Comparison of ENCODE assay signal across 8 mouse cellular contexts in the genomic region with DNA sequence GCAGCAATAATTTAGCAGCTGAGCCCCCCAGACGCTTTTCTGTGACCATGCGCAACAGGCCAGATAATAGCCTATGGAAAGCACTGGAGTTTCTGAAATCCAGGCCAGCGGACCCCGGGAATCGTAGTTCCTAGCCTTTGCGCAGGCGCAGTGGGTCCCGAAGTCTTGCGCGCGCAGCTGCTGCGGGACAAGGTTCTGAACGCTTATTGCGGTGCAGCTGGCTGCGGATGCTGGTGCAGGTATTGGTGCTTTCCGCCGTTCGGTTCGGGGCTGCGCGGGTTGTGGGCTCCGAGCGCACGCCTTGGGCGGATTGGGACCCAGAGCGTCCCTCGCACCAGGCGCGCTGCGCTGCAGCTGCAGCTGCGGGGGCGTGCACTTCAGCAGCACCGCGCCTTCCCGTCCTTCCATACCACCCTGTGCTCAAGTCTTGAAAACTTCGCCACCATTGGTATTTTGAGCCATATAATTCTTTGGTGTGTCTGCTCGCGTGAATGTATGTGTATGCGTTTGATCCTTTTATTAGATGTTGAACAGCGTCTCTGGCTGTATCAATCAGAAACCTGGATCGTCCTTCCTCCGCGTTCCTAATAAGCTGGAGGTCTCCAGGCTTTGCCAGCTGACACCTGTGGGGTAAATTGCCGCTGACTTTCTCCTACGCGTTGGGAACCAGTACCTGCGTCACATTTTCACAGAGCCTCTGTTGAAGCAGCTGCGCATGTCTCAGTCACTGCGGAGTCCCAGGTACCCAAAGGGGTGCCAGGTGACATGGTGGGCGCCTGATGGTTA. TPM values are rescaled to one million over a fixed set of nuclear protein-coding genes. Genes with fewer than 3 reads are reported as not detected.
DNase-seq lines count a peak whose midpoint lies in the region; ATAC-seq and TF ChIP-seq lines count a peak whose summit lies in the region.

A gene (plus strand): TSS at position 209 of the 786 bp plus-strand sequence.

- TF ChIP-seq POLR2A in brain, embryonic 14.5 days (IDR thresholded peaks at IDR 0.05; ENCODE audit: borderline replicate concordance, extremely low read depth, insufficient read depth, insufficient read length, poor library complexity, severe bottlenecking), result no peak
- TF ChIP-seq POLR2A in embryonic fibroblast, embryonic 13.5 days (IDR thresholded peaks at IDR 0.05; ENCODE audit: low read depth, low read length), result peak; percentile 33
- 0 out of 2 replicates have a peak, but pooled peaks have one; percentile 40 for TF ChIP-seq POLR2A in limb, embryonic 14.5 days (IDR thresholded peaks at IDR 0.05; ENCODE audit: borderline replicate concordance, extremely low read depth, insufficient read depth, insufficient read length)
- TF ChIP-seq POLR2A in spleen, adult 2 months (IDR thresholded peaks at IDR 0.05; ENCODE audit: low read depth, low read length), result no peak

- no peaks in the 10 kb centered on the region for H3K36me3 ChIP-seq in heart, embryonic 12.5 days
- no peaks in the 10 kb centered on the region for H3K36me3 ChIP-seq in kidney, embryonic 15.5 days
- no peaks in the 10 kb centered on the region; the same call in 1 of the 2 replicates for H3K36me3 ChIP-seq in limb, embryonic 14.5 days (ENCODE audit: control insufficient read depth, insufficient read depth, low read length)
- no peaks in the 10 kb centered on the region for H3K36me3 ChIP-seq in midbrain, embryonic 15.5 days (replicated peaks)
- no peaks in the 10 kb centered on the region for H3K36me3 ChIP-seq in spleen, adult 2 months (ENCODE audit: control insufficient read depth, insufficient read depth, low read length)

- H3K4me2 ChIP-seq in heart, embryonic 12.5 days, result peak within 1 kb of the TSS; percentile 80
- H3K4me2 ChIP-seq in kidney, embryonic 15.5 days, result peak within 1 kb of the TSS; percentile 75
- H3K4me2 ChIP-seq in limb, embryonic 14.5 days (replicated peaks; ENCODE audit: low read depth, low read length, severe bottlenecking), result peak within 1 kb of the TSS; percentile 71
- H3K4me2 ChIP-seq in midbrain, embryonic 15.5 days, result peak within 1 kb of the TSS; percentile 77

- H3K27ac ChIP-seq in embryonic fibroblast, embryonic 13.5 days (ENCODE audit: insufficient read depth, low read length), result no peak within 1 kb of the TSS
- no peak within 1 kb of the TSS for H3K27ac ChIP-seq in heart, embryonic 12.5 days (ENCODE audit: poor library complexity, severe bottlenecking)
- no peak within 1 kb of the TSS for H3K27ac ChIP-seq in kidney, embryonic 15.5 days
- peak within 1 kb of the TSS; percentile 35; the same call in 1 of the 2 replicates for H3K27ac ChIP-seq in limb, embryonic 14.5 days (replicated peaks; ENCODE audit: low read depth, low read length)
- peak within 1 kb of the TSS; percentile 83 for H3K27ac ChIP-seq in midbrain, embryonic 15.5 days
- no peak within 1 kb of the TSS for H3K27ac ChIP-seq in spleen, adult 2 months (ENCODE audit: insufficient read depth, low read length)

- H3K4me3 ChIP-seq in embryonic fibroblast, embryonic 13.5 days (ENCODE audit: insufficient read depth, low read length), result peak within 1 kb of the TSS; percentile 72
- peak within 1 kb of the TSS; percentile 62 for H3K4me3 ChIP-seq in heart, embryonic 12.5 days
- H3K4me3 ChIP-seq in kidney, embryonic 15.5 days (replicated peaks), result peak within 1 kb of the TSS; percentile 66
- H3K4me3 ChIP-seq in limb, embryonic 14.5 days (replicated peaks; ENCODE audit: low read length), result peak within 1 kb of the TSS; percentile 69
- H3K4me3 ChIP-seq in midbrain, embryonic 15.5 days, result peak within 1 kb of the TSS; percentile 81
- peak within 1 kb of the TSS; percentile 73 for H3K4me3 ChIP-seq in spleen, adult 2 months (ENCODE audit: extremely low read depth, insufficient read depth, insufficient read length)

- H3K9me3 ChIP-seq in heart, embryonic 12.5 days (replicated peaks), result no peaks in the 10 kb centered on the region
- no peaks in the 10 kb centered on the region for H3K9me3 ChIP-seq in kidney, embryonic 15.5 days (replicated peaks)
- H3K9me3 ChIP-seq in limb, embryonic 14.5 days (ENCODE audit: control insufficient read depth, low read length), result no peaks in the 10 kb centered on the region
- no peaks in the 10 kb centered on the region for H3K9me3 ChIP-seq in midbrain, embryonic 15.5 days

- H3K9ac ChIP-seq in heart, embryonic 12.5 days, result peak within 1 kb of the TSS; percentile 62
- H3K9ac ChIP-seq in kidney, embryonic 15.5 days, result peak within 1 kb of the TSS; percentile 55
- peak within 1 kb of the TSS; percentile 64 for H3K9ac ChIP-seq in limb, embryonic 14.5 days (ENCODE audit: low read depth, low read length, severe bottlenecking)
- peak within 1 kb of the TSS; percentile 65 for H3K9ac ChIP-seq in midbrain, embryonic 15.5 days

- TF ChIP-seq CTCF in brain, embryonic 14.5 days (IDR thresholded peaks at IDR 0.05; ENCODE audit: borderline replicate concordance, extremely low read depth, insufficient read depth, insufficient read length), result no peak
- no peak for TF ChIP-seq CTCF in embryonic fibroblast, embryonic 13.5 days (IDR thresholded peaks at IDR 0.05; ENCODE audit: borderline replicate concordance, insufficient read depth, low read length)
- no peak for TF ChIP-seq CTCF in spleen, adult 2 months (IDR thresholded peaks at IDR 0.05; ENCODE audit: extremely low read depth, insufficient read depth, insufficient read length, insufficient replicate concordance)

- peak; percentile 96 for DNase-seq in brain, embryonic 14.5 days (ENCODE audit: low read depth)
- DNase-seq in limb, embryonic 14.5 days (ENCODE audit: low spot score), result peak; percentile 88
- peak in 1 of 2 experiments; percentile 44 for DNase-seq in spleen, adult 2 months (ENCODE audit: low read depth in 1 of 2, low spot score in 2 of 2)

- ATAC-seq in heart, embryonic 12.5 days (ENCODE audit: insufficient number of reproducible peaks, low FRiP score), result peak; percentile 53; the same call in 1 of the 2 replicates
- ATAC-seq in kidney, embryonic 15.5 days (replicated peaks; ENCODE audit: low FRiP score), result peak; percentile 89
- peak; percentile 90 for ATAC-seq in limb, embryonic 14.5 days (ENCODE audit: low FRiP score, low read depth)
- ATAC-seq in midbrain, embryonic 15.5 days (replicated peaks), result peak; percentile 93
- ATAC-seq in monocyte, adult 5-6 weeks (replicated peaks; ENCODE audit: insufficient number of reproducible peaks, low FRiP score, low TSS enrichment, poor library complexity, severe bottlenecking), result no peak

- 2% methylated on average over 50 of the region's 50 CpGs for WGBS in heart, embryonic 12.5 days
- WGBS in kidney, embryonic 15.5 days, result 2% methylated on average over 50 of the region's 50 CpGs
- 3% methylated on average over 50 of the region's 50 CpGs for WGBS in limb, embryonic 14.5 days
- WGBS in midbrain, embryonic 15.5 days, result 1% methylated on average over 50 of the region's 50 CpGs
- WGBS in spleen, adult 2 months, result 3% methylated on average over 50 of the region's 50 CpGs

- H3K4me1 ChIP-seq in embryonic fibroblast, embryonic 13.5 days (ENCODE audit: control insufficient read depth, insufficient read depth, low read length), result no peaks in the 10 kb centered on the region; the same call in 1 of the 2 replicates
- H3K4me1 ChIP-seq in heart, embryonic 12.5 days (replicated peaks), result no peaks in the 10 kb centered on the region; the same call in 1 of the 2 replicates
- H3K4me1 ChIP-seq in kidney, embryonic 15.5 days, result peaks cover 11% of the 10 kb centered on the region
- H3K4me1 ChIP-seq in limb, embryonic 14.5 days (ENCODE audit: control insufficient read depth, insufficient read depth, low read length), result peaks cover 7% of the 10 kb centered on the region
- H3K4me1 ChIP-seq in midbrain, embryonic 15.5 days, result peaks cover 19% of the 10 kb centered on the region
- H3K4me1 ChIP-seq in spleen, adult 2 months (ENCODE audit: control insufficient read depth, insufficient read depth, insufficient read length), result peaks cover 2% of the 10 kb centered on the region; the same call in 1 of the 2 replicates

- peaks cover 24% of the 10 kb centered on the region for H3K27me3 ChIP-seq in heart, embryonic 12.5 days (replicated peaks)
- H3K27me3 ChIP-seq in kidney, embryonic 15.5 days, result no peaks in the 10 kb centered on the region
- H3K27me3 ChIP-seq in limb, embryonic 14.5 days (ENCODE audit: control insufficient read depth, insufficient read depth, low read length), result no peaks in the 10 kb centered on the region
- H3K27me3 ChIP-seq in midbrain, embryonic 15.5 days (replicated peaks), result no peaks in the 10 kb centered on the region
- H3K27me3 ChIP-seq in spleen, adult 2 months (ENCODE audit: control insufficient read depth, insufficient read depth, low read length), result no peaks in the 10 kb centered on the region

RNA-seq across cellular contexts. Expression of the gene that starts here (rescaled TPM):
- 2.0 and 3.2 TPM in 2 replicates for polyA plus RNA-seq in brain, embryonic 14.5 days (2012; rRNA removed)
- polyA plus RNA-seq in embryonic fibroblast, embryonic 13.5 days (2011; ENCODE audit: insufficient read length, low read depth, missing spikeins), result 1.1 TPM in 1 of 2 replicates, not detected in the other
- polyA plus RNA-seq in heart, embryonic 12.5 days (2016; fragmentation: Nextera tagmentation; extraction: Ambion mirVana), result 0.38 and 0.62 TPM in 2 replicates
- polyA plus RNA-seq in kidney, embryonic 15.5 days (2015; fragmentation: Nextera tagmentation; extraction: Ambion mirVana), result 0.74 and 0.84 TPM in 2 replicates
- polyA plus RNA-seq in limb, embryonic 14.5 days (2012; rRNA removed), result 1.8 and 2.5 TPM in 2 replicates
- 0.91 and 1.5 TPM in 2 replicates for polyA plus RNA-seq in limb, embryonic 14.5 days (2014; fragmentation: Nextera tagmentation; extraction: Ambion mirVana)
- 1.8 and 2.7 TPM in 2 replicates for polyA plus RNA-seq in midbrain, embryonic 15.5 days (2015; fragmentation: Nextera tagmentation; extraction: Ambion mirVana)
- polyA plus RNA-seq in spleen, adult 2 months (2012; rRNA removed), result 0.04 TPM in 1 of 2 replicates, not detected in the other
- total RNA-seq in monocyte, adult 5-6 weeks (2017), result 0.29 TPM in 1 of 3 replicates, not detected in the others

Comparison
In these comparisons a context has a peak if more than half of its experiments do, and no peak if none do; other contexts are left out.
1. Peak in ATAC-seq, H3K4me3 ChIP-seq, H3K9ac ChIP-seq and H3K4me2 ChIP-seq in heart, embryonic 12.5 days; RNA of the gene not detected or under 1 TPM.
2. Peak in ATAC-seq, H3K4me3 ChIP-seq, H3K9ac ChIP-seq and H3K4me2 ChIP-seq in kidney, embryonic 15.5 days; RNA of the gene not detected or under 1 TPM.
3. POLR2A ChIP-seq: peak in embryonic fibroblast, embryonic 13.5 days (single experiment) and limb, embryonic 14.5 days (single experiment); none in brain, embryonic 14.5 days (single experiment) and spleen, adult 2 months (single experiment).
4. H3K27ac ChIP-seq: peak in limb, embryonic 14.5 days (single experiment) and midbrain, embryonic 15.5 days (single experiment); none in embryonic fibroblast, embryonic 13.5 days (single experiment), heart, embryonic 12.5 days (single experiment), kidney, embryonic 15.5 days (single experiment) and spleen, adult 2 months (single experiment).
5. Peak in every context shown above with its lines, with median percentiles within 50 percentile points of each other: H3K4me3 ChIP-seq, H3K4me2 ChIP-seq and H3K9ac ChIP-seq.